Mouse (Mus musculus) layer of hippocampus, adult 2 months (tissue): ENCODE measurements at regions not wholly inside any gene's neighbourhood (a gene's known extent, or its start where the extent isn't known, plus 50 kb on each side); places are given as distances from the start of the nearest gene placed in this dataset.
"Not testable (repeated sequence)": the region's sequence is repeated elsewhere in the genome, so short reads cannot be mapped to it uniquely, and the experiment has no call there.

Source experiments
- DNase-seq, 2 experiments: peaks; one replicate each; pipeline ENCODE4 v3.0.0; 2022; ENCODE audit warnings: low spot score in 2 of 2
- H3K27ac ChIP-seq: fragments of 200-600 bp; 2 replicates; pipeline ENCODE4 v1.8.1; 2022
- H3K4me3 ChIP-seq: fragments of 200-600 bp; 2 replicates; pipeline ENCODE4 v1.8.1; 2022; ENCODE audit warnings: mild to moderate bottlenecking
- CTCF ChIP-seq: fragments of 200-600 bp; conservative IDR thresholded peaks from 2 replicates; pipeline ENCODE4 v1.8.1; 2022; ENCODE audit warnings: antibody characterized with exemption, mild to moderate bottlenecking, moderate library complexity

DNA sequence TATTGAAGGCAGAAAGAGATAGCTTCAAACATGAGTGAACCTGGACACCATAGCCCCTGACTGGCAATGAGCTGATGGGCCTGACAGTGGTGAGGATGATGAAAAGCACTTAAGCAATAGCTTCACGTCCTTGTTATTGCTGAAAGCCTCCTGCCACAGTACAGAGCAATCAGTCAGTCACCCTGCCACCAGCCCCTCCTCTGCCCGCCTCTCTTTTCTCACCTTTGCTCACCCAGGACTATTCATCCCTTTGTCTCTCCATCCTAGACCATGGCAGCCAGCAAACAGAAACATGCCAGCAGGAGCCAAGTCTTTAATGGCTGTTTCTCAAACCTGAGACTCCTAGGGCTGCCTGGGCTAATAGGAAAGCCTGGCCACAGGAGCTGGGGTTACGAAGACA is 114.5 kb upstream of the Plxna2 start:
- Histone ChIP-seq H3K4me3 (no peak overlapping the region), H3K27ac (no peak overlapping the region)
- TF ChIP-seq CTCF = no peak
- no peak for DNase-seq

DNA sequence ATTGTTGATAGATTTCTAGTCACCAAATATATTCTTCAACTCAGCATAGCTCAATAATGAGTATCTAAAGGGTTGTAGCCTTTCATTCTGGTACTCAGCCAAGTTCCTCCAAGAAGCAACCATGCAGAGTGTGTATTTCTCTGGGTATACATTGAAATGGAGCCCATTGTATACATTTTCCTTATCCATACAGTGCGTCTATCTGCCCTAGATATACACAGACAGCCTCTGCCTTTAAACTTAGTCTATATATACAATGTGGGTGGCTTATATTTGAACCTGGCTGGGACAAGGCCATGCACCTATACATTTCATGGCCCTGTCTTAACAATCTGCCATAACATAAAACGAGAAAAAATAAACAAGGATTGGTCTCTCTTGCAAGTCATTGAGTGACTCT is 121.6 kb upstream of the Plxna2 start:
- no peak for DNase-seq
- H3K4me3 ChIP-seq = no peak overlapping the region
- no peak for TF ChIP-seq CTCF
- no peak overlapping the region for H3K27ac ChIP-seq

DNA sequence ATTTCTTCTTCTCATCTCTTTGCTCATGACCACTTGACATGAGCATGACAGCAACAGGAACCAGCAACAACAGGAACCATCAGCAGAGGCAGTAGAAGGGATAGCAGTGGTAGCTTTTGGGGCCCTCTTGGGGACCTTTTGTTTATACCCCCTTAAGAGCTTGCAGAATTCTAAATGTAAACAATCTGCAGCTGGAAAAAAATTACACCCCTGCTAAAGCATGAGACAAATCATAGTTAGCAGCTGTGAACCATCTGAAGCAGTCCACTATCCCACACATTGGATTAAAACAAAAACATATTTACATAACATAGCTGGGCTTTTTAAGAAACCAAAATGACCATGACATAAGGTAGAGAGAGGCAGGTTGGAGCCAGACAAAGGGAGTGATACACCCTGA is 126.9 kb upstream of the Plxna2 start:
- DNase-seq = no peak
- no peak overlapping the region for H3K4me3 ChIP-seq
- TF ChIP-seq CTCF = no peak
- H3K27ac ChIP-seq = no peak overlapping the region

DNA sequence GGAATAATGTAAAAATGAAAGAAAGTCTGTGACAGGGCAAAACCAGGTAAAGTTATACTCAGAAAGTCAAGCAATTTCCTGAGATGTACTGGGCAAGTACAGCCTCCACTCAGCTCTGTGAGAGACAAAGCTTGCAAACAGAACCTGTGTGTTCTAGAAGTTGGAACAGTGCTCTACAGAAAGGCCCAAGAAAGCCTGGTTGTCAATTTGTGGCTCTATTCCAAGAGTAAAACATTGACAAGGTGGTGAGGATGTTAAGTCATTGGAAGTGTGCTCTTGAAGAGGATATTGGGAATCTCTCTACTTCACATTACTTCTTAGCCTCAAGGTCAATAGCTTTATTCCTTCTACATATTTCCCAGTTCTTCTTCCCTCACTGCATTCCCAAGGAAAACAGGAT is 129.9 kb upstream of the Plxna2 start:
- no peak overlapping the region for H3K27ac ChIP-seq
- TF ChIP-seq CTCF = no peak
- no peak overlapping the region for H3K4me3 ChIP-seq
- DNase-seq = no peak

DNA sequence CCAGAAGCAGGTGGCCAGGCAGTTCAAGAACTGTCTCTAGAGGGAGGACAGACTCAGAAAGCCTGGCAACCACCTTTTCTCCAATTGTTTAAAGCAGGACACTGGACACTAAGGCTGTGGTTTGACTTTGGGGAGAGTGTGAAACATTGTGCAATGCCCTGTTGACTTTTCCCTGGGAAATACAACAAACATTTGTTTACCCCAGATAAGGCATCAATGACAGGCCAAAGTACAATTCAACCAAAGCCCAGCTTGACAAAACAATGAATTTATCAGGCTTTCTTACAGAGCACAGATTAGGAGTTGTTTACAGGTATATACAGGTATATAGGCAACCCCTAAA is 135.3 kb upstream of the Plxna2 start:
- no peak overlapping the region for H3K27ac ChIP-seq
- no peak for DNase-seq
- no peak overlapping the region for H3K4me3 ChIP-seq
- TF ChIP-seq CTCF = no peak

DNA sequence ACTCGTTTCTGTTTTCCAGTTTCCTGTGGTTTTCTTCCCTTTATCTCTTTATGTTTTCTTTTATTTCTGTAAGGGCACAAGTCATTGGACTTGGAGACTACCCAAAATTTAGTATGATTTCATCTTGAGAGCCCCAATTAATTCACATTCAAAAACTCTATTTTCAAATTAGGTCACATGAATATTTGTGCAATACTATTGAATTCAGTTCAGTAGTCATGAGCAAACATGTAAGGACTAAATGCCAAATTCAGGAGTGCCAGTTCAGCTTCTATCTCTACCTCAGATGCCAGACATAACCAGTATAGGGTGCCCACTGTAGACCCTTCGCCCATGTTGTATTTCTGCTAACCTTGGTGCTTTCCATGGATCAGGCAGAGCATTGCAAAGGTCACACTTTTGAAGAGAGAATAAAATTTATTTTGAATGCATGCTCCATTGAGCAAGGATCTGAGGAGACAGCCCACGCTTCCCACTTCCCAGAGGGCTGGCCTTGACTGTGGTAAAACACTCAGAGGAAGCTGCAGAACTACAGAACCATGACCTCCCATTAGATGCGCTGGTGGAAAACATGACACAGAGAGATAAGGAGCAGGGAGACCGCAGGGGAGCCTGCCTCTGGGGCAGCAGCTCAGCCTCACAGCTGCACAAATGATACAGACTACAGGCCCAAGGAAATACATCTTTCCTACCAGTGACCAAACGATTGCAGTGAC is 135.9 kb upstream of the Plxna2 start:
- no peak overlapping the region for H3K4me3 ChIP-seq
- no peak for DNase-seq
- H3K27ac ChIP-seq = no peak overlapping the region
- TF ChIP-seq CTCF = no peak

DNA sequence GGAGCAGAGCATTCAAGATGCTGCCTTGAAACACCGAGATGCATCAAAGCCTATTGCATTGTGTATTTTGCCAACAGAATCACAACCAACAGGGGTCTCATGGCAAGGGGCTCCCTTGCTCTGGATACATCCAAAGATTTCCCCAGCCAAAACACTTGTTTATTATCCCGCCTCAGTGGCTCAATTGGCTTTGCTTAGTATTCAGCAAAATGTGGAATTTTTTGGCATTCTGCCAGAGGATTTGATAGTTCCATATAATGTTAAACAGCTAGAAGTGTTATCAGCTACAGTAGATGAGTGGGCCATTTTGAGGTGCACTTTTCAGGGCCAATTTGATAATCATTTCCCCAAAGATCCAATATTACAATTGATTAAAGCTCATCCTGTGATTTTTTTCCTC is 146.7 kb upstream of the Plxna2 start:
- H3K4me3 ChIP-seq, H3K27ac ChIP-seq, DNase-seq: not testable (repeated sequence)

DNA sequence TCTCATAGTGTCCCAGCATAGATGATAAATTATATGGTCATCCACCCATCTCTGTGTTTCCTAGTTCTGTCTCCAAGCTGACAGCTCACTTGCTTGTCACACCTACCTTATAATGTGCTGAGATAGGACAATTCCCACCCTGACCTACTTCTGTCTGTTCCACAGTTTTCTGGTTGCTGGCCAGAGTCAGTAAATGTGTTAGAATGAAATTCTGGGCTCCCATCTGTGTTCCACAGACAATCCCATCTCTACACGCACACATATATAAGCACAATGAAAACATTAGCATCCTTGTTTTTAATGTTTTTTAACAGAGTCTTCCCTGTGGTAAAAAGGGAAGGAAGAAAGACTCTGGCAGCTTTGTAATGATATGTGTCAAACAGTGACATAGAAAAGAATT is 165.5 kb upstream of the Plxna2 start:
- no peak overlapping the region for H3K27ac ChIP-seq
- H3K4me3 ChIP-seq = no peak overlapping the region
- DNase-seq = peak in 1 of 2 experiments; percentile 14
- TF ChIP-seq CTCF = no peak

DNA sequence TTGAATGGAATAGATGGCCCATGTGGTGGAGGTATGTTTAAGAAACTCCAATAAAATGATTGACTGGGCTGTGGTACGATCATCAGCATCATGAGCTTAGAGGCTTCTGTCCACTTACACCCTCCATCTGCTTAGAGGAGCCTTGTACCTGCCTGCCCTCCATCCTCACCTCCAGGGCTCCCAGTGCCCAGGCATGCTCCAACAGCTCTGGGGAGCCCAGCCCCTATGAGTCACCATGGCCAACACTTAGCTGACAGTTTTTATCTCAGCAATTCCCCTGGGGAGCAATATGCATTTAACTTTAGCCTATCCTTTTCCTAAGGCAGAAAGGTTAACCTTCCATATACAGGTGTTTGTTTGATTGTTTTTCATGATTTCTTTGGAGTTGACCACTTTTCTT is 174.3 kb upstream of the Plxna2 start:
- Histone ChIP-seq H3K27ac (no peak overlapping the region), H3K4me3 (no peak overlapping the region)
- DNase-seq = no peak
- TF ChIP-seq CTCF = no peak

DNA sequence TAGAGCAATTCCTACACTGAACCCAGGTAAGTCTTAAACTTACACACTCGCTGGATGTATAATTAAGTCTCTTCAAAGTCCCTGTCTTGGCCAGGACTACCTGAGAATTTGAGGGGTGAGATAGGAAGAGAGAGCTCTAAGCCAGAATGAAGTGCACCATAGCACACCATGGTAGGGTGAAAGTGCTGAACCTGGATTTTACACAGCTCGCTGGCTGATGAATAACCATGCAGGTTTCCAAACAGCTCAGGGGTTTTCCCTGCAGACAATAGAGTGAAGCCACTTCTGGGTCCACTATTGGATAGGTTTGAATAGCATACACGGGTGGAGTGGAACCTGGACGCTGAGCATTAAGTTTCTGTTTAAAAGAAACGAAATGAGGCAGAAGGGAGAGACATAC is 180.7 kb upstream of the Plxna2 start:
- DNase-seq = no peak
- Histone ChIP-seq H3K4me3 (no peak overlapping the region), H3K27ac (no peak overlapping the region)
- TF ChIP-seq CTCF = no peak

DNA sequence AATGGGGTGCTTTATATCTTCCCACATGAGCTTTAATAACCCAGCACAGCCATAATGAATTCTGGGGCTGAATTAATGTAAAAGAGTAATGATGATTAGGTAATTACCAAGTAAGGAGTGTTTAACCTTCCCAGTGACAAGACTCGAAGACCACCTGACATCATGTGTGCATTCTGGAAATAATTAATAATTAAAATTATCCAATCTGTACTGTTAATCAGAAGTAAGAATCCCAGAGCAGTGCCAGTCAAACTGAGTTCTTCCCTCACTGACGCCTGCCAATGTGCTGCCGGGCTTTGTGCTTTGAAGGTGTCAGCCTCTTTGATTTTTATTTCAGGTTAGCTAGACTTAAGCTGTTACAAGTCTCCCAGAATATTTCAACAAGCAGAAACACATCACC is 183.0 kb upstream of the Plxna2 start:
- no peak for DNase-seq
- TF ChIP-seq CTCF = no peak
- Histone ChIP-seq H3K27ac (no peak overlapping the region), H3K4me3 (no peak overlapping the region)

DNA sequence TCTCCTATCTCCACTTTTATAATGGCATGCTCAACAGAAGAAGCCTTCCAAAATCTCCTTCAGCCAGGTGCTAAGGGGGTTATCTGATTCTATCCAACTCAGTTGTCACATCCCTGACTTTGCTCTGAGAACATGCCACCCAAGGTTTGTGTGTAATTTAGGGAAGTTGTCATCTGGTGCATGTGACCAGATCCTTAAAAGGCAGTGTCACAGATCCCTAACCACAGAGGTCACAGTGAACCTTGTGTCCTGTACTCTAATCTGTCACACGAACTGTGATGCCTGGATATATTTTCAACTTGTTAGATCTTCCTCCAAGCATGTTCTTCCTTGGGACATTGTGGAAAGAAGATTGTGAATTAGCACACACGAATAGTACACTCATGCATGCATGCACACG is 189.4 kb upstream of the Plxna2 start:
- TF ChIP-seq CTCF = no peak
- Histone ChIP-seq H3K4me3 (no peak overlapping the region), H3K27ac (no peak overlapping the region)
- no peak for DNase-seq

DNA sequence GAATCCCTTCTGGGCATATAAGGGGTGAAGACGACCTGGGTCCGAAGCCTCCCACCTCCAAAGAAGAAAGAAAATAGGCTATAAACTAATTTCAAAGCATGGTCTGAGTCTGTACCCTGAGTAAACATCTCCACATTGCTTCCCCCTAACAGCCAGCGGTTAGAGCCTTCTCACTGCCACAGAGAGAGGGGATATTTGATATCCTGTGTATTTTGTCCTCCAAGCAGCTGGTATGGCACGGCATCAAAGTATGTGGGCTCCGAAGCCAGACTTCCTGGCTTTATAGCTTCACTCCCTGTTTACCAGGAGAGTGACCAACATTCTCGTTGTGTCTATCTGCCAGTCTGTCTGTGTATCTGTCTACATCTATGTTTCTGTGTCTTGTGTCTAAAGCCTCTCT is 191.7 kb upstream of the Plxna2 start:
- no peak for DNase-seq
- H3K4me3 ChIP-seq = no peak overlapping the region
- no peak overlapping the region for H3K27ac ChIP-seq
- no peak for TF ChIP-seq CTCF

DNA sequence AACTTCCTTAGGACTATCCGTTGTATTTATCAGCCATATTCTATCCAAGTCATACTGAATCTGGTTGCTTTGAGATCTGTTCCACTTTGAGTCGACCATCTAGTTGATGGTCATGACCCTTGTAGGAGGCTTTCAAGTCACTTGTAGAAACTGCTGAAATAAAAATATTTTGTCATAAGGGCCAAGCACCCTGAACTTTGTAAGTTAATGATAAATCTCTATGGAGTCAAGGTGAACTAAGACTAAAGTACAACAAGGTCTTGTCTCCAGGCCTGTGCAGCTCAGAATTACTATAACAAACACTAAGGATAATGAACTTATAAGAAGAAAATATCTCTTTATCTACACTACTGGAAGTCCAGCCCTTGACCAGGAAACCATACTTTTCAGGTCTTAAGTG is 193.8 kb upstream of the Plxna2 start:
- no peak for TF ChIP-seq CTCF
- no peak for DNase-seq
- no peak overlapping the region for H3K4me3 ChIP-seq
- no peak overlapping the region for H3K27ac ChIP-seq

DNA sequence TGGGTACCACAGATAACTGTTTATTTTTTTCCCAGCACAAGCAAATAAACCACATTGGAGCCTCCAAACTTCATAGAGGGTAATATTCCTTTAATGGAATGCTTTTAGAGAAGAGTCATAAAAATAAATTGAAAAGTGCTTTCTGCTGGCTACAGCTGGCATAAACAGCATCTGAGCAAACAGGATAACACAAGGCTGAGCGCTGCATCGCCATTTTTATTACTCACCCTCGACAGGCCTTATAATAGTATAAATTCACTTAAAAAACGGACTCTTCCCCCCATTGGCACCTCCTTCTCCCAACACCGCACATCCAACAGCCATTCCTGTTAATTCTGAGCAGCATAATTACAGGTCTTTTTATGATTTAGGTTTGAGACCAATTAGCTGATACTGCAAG is 205.8 kb upstream of the Plxna2 start:
- no peak for DNase-seq
- no peak for TF ChIP-seq CTCF
- H3K4me3 ChIP-seq = no peak overlapping the region
- H3K27ac ChIP-seq = peak overlapping the region; percentile 46; the same call in 1 of the 2 replicates
